Mouse (Mus musculus) embryo, embryonic 10 days (tissue): ENCODE measurements at regions not wholly inside any gene's neighbourhood (a gene's known extent, or its start where the extent isn't known, plus 50 kb on each side); places are given as distances from the start of the nearest gene placed in this dataset.
A peak's percentile ranks its signal among the peaks of the same experiment; 100 is the strongest.

Source experiments
- DNase-seq: peaks from one replicate; pipeline ENCODE4 v3.0.0-alpha.2; 2015; ENCODE audit warnings: low spot score

- DNase-seq, result peak; percentile 23
Measured at GRCm38 (mm10) chr5:138875180-138876076, 55.5 kb downstream of the Gm5294 start.

GRCm38 (mm10) chr5:138881649-138882226 lies 61.9 kb downstream of the Gm5294 start:
- DNase-seq, result no peak

- DNase-seq, result peak; percentile 31
Measured at GRCm38 (mm10) chr5:138883573-138883972, 63.7 kb downstream of the Gm5294 start.

- DNase-seq, result no peak
Measured at GRCm38 (mm10) chr5:138885905-138886304, 66.0 kb downstream of the Gm5294 start.

- DNase-seq, result no peak
Measured at GRCm38 (mm10) chr5:138888749-138889148, 68.9 kb downstream of the Gm5294 start.

- no peak for DNase-seq
Measured at GRCm38 (mm10) chr5:138889760-138890159, 69.9 kb downstream of the Gm5294 start.

- no peak for DNase-seq
Measured at GRCm38 (mm10) chr5:138894496-138894895, 74.6 kb downstream of the Gm5294 start.

GRCm38 (mm10) chr5:138897255-138897654 lies 77.4 kb downstream of the Gm5294 start:
- no peak for DNase-seq

GRCm38 (mm10) chr5:138898440-138898839 lies 78.6 kb downstream of the Gm5294 start:
- DNase-seq, result peak; percentile 36

- DNase-seq, result no peak
Measured at GRCm38 (mm10) chr5:138900952-138901599, 81.2 kb downstream of the Gm5294 start.

GRCm38 (mm10) chr5:138902316-138902715 lies 82.4 kb downstream of the Gm5294 start:
- DNase-seq, result no peak

GRCm38 (mm10) chr5:138911769-138912710 lies 85.1 kb downstream of the Pdgfa start:
- DNase-seq, result no peak

- DNase-seq, result no peak
Measured at GRCm38 (mm10) chr5:138912711-138913105, 84.5 kb downstream of the Pdgfa start.

GRCm38 (mm10) chr5:138915068-138915467 lies 82.1 kb downstream of the Pdgfa start:
- no peak for DNase-seq

- DNase-seq, result no peak
Measured at GRCm38 (mm10) chr5:138915496-138915895, 81.7 kb downstream of the Pdgfa start.

GRCm38 (mm10) chr5:138920156-138920845 lies 76.9 kb downstream of the Pdgfa start:
- DNase-seq, result no peak

GRCm38 (mm10) chr5:138922116-138922515 lies 75.1 kb downstream of the Pdgfa start:
- no peak for DNase-seq
